Mouse (Mus musculus): Measurements from ENCODE around the gene Tmem160. TPM values are rescaled to one million over a fixed set of nuclear protein-coding genes. Genes with fewer than 3 reads are reported as not detected.

The Tmem160 gene
- total and polyA plus RNA-seq, 2 experiments = 32.0 to 114 TPM

DNA sequence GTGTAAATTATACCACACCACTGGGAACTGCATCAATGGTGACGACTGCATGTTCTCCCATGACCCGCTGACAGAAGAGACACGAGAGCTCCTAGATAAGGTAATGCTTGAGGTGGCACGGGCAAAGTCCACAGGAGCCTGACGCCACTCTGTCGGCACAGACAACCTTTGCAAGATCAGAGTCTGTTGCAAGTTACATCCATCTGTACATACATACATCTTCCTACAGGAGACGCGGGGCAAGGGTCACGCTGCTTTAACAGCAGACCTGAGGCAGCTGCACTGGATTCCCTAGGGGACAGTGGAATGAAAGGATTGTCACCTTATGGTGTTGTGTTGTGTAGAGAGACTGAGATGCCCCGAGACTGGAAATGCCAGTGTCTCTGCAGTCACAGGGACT lies 26.9 kb upstream of the Tmem160 start:
- Histone ChIP-seq H3K27ac (replicated peaks; ENCODE audit: insufficient read depth, low read depth, low read length) (no peak overlapping the region), H3K79me2 (ENCODE audit: control insufficient read depth, insufficient read depth, low read length) (peaks cover 3% of the 10 kb centered on the region; the same call in 1 of the 2 replicates), H3K4me3 (ENCODE audit: insufficient read depth, low read depth, low read length) (no peak overlapping the region), H3K9ac (ENCODE audit: low read depth, low read length) (no peak overlapping the region), H3K4me1 (ENCODE audit: control insufficient read depth, insufficient read depth, low read length) (peaks cover 8% of the 10 kb centered on the region), H3K36me3 (ENCODE audit: control insufficient read depth, insufficient read depth, low read length) (peaks cover 76% of the 10 kb centered on the region), H3K27me3 (ENCODE audit: control insufficient read depth, insufficient read depth, low read length) (no peaks in the 10 kb centered on the region)
- TF ChIP-seq CTCF (IDR thresholded peaks at IDR 0.05; ENCODE audit: low read depth, low read length) (no peak), POLR2A (IDR thresholded peaks at IDR 0.05; ENCODE audit: extremely low read depth, insufficient read depth, low read length) (no peak)
- 67% methylated on average over 10 of the region's 10 CpGs for WGBS
- no peak for DNase-seq (ENCODE audit: extremely low read depth, low read depth, low spot score)

DNA sequence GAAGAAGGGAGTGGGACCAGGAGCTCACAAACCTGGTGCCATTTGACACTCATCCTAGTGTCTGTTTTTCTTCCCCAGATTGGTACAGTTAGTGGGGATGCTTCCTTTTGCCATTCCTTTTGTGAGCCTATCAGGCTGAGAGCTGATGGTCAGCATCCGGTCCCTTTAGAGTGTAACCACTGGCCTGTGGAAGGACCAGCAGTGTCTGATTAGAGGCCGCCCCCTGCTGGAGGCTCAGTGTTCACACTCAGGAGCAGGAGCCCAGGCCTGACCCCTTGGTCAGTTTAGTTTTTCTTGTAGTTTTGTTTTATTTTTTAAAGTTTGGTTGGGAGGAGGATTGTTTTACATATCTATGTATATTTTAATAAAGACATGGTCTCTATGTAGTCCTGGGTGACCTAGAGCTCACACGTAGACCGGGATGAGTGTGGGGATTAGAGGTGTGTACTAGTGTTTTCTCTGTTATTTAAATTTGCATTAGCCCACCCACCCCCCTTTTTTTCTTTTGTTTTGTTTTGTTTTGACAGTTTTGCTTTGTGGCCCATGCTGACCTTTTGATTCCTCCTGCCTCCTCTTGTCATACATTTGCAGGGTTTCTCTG lies 26.4 kb upstream of the Tmem160 start:
- H3K9ac ChIP-seq (ENCODE audit: low read depth, low read length) = no peak overlapping the region
- H3K27me3 ChIP-seq (ENCODE audit: control insufficient read depth, insufficient read depth, low read length) = no peaks in the 10 kb centered on the region
- peak; percentile 63 for DNase-seq (ENCODE audit: extremely low read depth, low read depth, low spot score)
- H3K36me3 ChIP-seq (ENCODE audit: control insufficient read depth, insufficient read depth, low read length) = peaks cover 73% of the 10 kb centered on the region
- no peak for TF ChIP-seq POLR2A (IDR thresholded peaks at IDR 0.05; ENCODE audit: extremely low read depth, insufficient read depth, low read length)
- TF ChIP-seq CTCF (IDR thresholded peaks at IDR 0.05; ENCODE audit: low read depth, low read length) = peak; percentile 92
- H3K79me2 ChIP-seq (ENCODE audit: control insufficient read depth, insufficient read depth, low read length) = no peaks in the 10 kb centered on the region; the same call in 1 of the 2 replicates
- H3K4me3 ChIP-seq (ENCODE audit: insufficient read depth, low read depth, low read length) = no peak overlapping the region
- no peak overlapping the region for H3K27ac ChIP-seq (replicated peaks; ENCODE audit: insufficient read depth, low read depth, low read length)
- 55% methylated on average over 4 of the region's 4 CpGs for WGBS
- H3K4me1 ChIP-seq (ENCODE audit: control insufficient read depth, insufficient read depth, low read length) = peaks cover 5% of the 10 kb centered on the region; the same call in 1 of the 2 replicates

DNA sequence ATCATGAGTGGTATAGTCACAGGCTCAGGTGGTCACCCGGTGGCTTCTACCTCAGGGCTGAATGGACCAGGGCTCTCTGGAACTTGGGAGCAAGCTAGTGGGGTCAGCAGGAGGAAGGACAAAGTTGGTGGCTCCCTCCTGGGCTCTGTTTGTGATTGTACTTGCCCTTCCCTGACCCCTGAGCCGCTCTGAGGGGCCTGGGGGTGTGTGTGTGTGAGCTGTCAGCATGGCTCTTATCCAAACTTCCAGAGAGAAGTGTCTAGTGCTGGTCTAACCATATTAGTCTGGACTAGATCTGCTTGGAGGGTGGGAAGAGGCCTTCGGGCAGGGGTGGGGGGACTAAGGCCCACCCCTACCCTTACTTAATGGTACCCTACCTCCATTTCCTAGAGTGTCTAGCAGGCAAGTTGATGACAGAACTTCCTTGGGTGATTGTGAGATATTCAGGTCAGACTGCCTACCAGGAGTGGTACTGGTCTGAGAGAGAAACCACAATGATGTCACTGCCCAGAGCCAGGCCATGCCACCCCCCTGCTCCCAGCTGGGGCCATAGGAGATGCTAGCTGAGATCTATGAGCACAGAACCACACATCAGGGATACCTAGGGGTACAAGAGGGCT lies 19.1 kb upstream of the Tmem160 start:
- Histone ChIP-seq H3K27ac (replicated peaks; ENCODE audit: insufficient read depth, low read depth, low read length) (no peak overlapping the region), H3K4me3 (ENCODE audit: insufficient read depth, low read depth, low read length) (no peak overlapping the region), H3K27me3 (ENCODE audit: control insufficient read depth, insufficient read depth, low read length) (no peaks in the 10 kb centered on the region), H3K79me2 (ENCODE audit: control insufficient read depth, insufficient read depth, low read length) (no peaks in the 10 kb centered on the region), H3K9ac (ENCODE audit: low read depth, low read length) (no peak overlapping the region), H3K36me3 (ENCODE audit: control insufficient read depth, insufficient read depth, low read length) (peaks cover 22% of the 10 kb centered on the region), H3K4me1 (ENCODE audit: control insufficient read depth, insufficient read depth, low read length) (no peaks in the 10 kb centered on the region)
- no peak for TF ChIP-seq CTCF (IDR thresholded peaks at IDR 0.05; ENCODE audit: low read depth, low read length)
- no peak for TF ChIP-seq POLR2A (IDR thresholded peaks at IDR 0.05; ENCODE audit: extremely low read depth, insufficient read depth, low read length)
- 86% methylated on average over 3 of the region's 3 CpGs for WGBS
- DNase-seq (ENCODE audit: extremely low read depth, low read depth, low spot score) = no peak

DNA sequence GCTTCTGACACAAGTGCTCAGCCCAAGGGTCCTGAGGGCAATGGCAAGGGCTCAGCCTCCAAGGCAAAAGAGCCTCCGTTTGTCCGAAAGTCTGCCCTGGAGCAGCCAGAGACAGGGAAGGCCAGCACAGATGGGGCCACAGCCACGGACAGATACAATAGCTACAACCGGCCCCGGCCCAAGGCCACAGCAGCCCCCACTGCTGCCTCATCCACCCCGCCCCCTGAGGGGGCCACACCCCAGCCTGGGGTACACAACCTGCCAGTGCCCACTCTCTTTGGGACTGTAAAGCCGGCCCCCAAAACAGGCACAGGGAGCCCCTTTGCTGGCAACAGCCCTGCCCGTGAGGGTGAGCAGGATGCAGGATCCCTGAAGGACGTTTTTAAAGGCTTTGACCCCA lies 17.5 kb upstream of the Tmem160 start:
- H3K4me3 ChIP-seq (ENCODE audit: insufficient read depth, low read depth, low read length) = no peak overlapping the region
- no peak overlapping the region for H3K27ac ChIP-seq (replicated peaks; ENCODE audit: insufficient read depth, low read depth, low read length)
- H3K4me1 ChIP-seq (ENCODE audit: control insufficient read depth, insufficient read depth, low read length) = no peaks in the 10 kb centered on the region
- no peaks in the 10 kb centered on the region for H3K79me2 ChIP-seq (ENCODE audit: control insufficient read depth, insufficient read depth, low read length)
- no peak for DNase-seq (ENCODE audit: extremely low read depth, low read depth, low spot score)
- TF ChIP-seq POLR2A (IDR thresholded peaks at IDR 0.05; ENCODE audit: extremely low read depth, insufficient read depth, low read length) (no peak), CTCF (IDR thresholded peaks at IDR 0.05; ENCODE audit: low read depth, low read length) (no peak)
- H3K27me3 ChIP-seq (ENCODE audit: control insufficient read depth, insufficient read depth, low read length) = no peaks in the 10 kb centered on the region
- no peak overlapping the region for H3K9ac ChIP-seq (ENCODE audit: low read depth, low read length)
- 93% methylated on average over 9 of the region's 9 CpGs for WGBS
- peaks cover 8% of the 10 kb centered on the region; the same call in 1 of the 2 replicates for H3K36me3 ChIP-seq (ENCODE audit: control insufficient read depth, insufficient read depth, low read length)

DNA sequence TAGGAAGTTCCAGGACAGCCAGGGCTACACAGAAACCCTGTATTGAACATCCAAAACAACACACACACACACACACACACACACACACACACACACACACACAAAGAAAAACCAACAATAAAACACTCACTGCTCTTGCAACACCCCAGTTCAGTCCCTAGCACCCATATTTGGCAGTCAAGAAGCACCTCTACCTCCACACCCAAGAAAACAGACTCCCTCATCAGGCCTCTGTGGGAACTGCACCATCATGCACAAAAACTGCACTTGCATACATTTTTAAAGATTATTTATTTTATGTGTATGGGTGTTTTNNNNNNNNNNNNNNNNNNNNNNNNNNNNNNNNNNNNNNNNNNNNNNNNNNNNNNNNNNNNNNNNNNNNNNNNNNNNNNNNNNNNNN lies 11.3 kb upstream of the Tmem160 start:
- DNase-seq (ENCODE audit: extremely low read depth, low read depth, low spot score) = peak; percentile 68
- no peaks in the 10 kb centered on the region for H3K27me3 ChIP-seq (ENCODE audit: control insufficient read depth, insufficient read depth, low read length)
- no peak overlapping the region for H3K27ac ChIP-seq (replicated peaks; ENCODE audit: insufficient read depth, low read depth, low read length)
- no peaks in the 10 kb centered on the region for H3K36me3 ChIP-seq (ENCODE audit: control insufficient read depth, insufficient read depth, low read length)
- H3K4me3 ChIP-seq (ENCODE audit: insufficient read depth, low read depth, low read length) = no peak overlapping the region
- TF ChIP-seq CTCF (IDR thresholded peaks at IDR 0.05; ENCODE audit: low read depth, low read length) (no peak; the same call in 1 of the 2 replicates), POLR2A (IDR thresholded peaks at IDR 0.05; ENCODE audit: extremely low read depth, insufficient read depth, low read length) (no peak)
- H3K9ac ChIP-seq (ENCODE audit: low read depth, low read length) = no peak overlapping the region
- no peaks in the 10 kb centered on the region for H3K4me1 ChIP-seq (ENCODE audit: control insufficient read depth, insufficient read depth, low read length)
- no peaks in the 10 kb centered on the region for H3K79me2 ChIP-seq (ENCODE audit: control insufficient read depth, insufficient read depth, low read length)

DNA sequence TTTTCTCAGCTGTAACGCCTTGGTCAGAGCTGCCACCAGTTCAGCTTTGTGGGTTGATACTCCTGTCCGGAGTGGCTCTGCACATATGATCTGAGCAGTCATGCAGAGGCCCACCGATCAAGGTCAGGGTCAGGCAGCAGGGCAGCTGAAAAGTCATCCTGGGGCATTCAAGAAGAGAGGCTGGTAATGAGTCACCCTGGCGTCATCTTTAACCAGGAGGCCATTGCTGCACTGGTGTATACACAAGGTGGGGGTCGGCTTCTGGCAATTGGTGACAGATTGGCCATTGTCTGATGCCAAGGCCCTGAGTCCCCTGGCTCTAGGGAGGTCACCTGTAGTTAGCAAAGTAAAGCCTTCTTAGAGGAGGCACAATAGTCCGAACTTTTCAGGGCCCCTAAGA lies 923 bp upstream of the Tmem160 start:
- peaks cover 2% of the 10 kb centered on the region; the same call in 1 of the 2 replicates for H3K4me1 ChIP-seq (ENCODE audit: control insufficient read depth, insufficient read depth, low read length)
- TF ChIP-seq CTCF (IDR thresholded peaks at IDR 0.05; ENCODE audit: low read depth, low read length) = no peak
- no peak for TF ChIP-seq POLR2A (IDR thresholded peaks at IDR 0.05; ENCODE audit: extremely low read depth, insufficient read depth, low read length)
- no peaks in the 10 kb centered on the region for H3K27me3 ChIP-seq (ENCODE audit: control insufficient read depth, insufficient read depth, low read length)
- 78% methylated on average over 6 of the region's 6 CpGs for WGBS
- no peak overlapping the region for H3K9ac ChIP-seq (ENCODE audit: low read depth, low read length)
- no peak overlapping the region for H3K4me3 ChIP-seq (ENCODE audit: insufficient read depth, low read depth, low read length)
- no peaks in the 10 kb centered on the region for H3K79me2 ChIP-seq (ENCODE audit: control insufficient read depth, insufficient read depth, low read length)
- no peak for DNase-seq (ENCODE audit: extremely low read depth, low read depth, low spot score)
- no peaks in the 10 kb centered on the region for H3K36me3 ChIP-seq (ENCODE audit: control insufficient read depth, insufficient read depth, low read length)
- no peak overlapping the region for H3K27ac ChIP-seq (replicated peaks; ENCODE audit: insufficient read depth, low read depth, low read length)

All from liver, adult 2 months (tissue).